Mouse (Mus musculus) cerebellum, adult 11 months (tissue): ENCODE measurements around the gene Gm11985.
A peak's percentile ranks its signal among the peaks of the same experiment; 100 is the strongest.

Experiments used
- DNase-seq: peaks from one replicate; pipeline ENCODE4 v3.0.0; 2022

Gene Gm11985

GRCm38 (mm10) chr11:7152371-7152770 lies 36.0 kb downstream of the Gm11985 start:
- no peak for DNase-seq

- peak; percentile 68 for DNase-seq
Observed at GRCm38 (mm10) chr11:7150511-7150910, 37.9 kb downstream of the Gm11985 start.

GRCm38 (mm10) chr11:7149471-7149870 lies 38.9 kb downstream of the Gm11985 start:
- DNase-seq: no peak

- DNase-seq: no peak
Observed at GRCm38 (mm10) chr11:7147945-7148344, 40.4 kb downstream of the Gm11985 start.

GRCm38 (mm10) chr11:7147536-7147935 lies 40.8 kb downstream of the Gm11985 start:
- DNase-seq: no peak

- DNase-seq: no peak
Observed at GRCm38 (mm10) chr11:7145221-7145620, 43.1 kb downstream of the Gm11985 start.

- no peak for DNase-seq
Observed at GRCm38 (mm10) chr11:7144369-7144768, 44.0 kb downstream of the Gm11985 start.

- DNase-seq: no peak
Observed at GRCm38 (mm10) chr11:7142725-7143124, 45.6 kb downstream of the Gm11985 start.

- DNase-seq: no peak
Observed at GRCm38 (mm10) chr11:7140449-7140848, 47.9 kb downstream of the Gm11985 start.

- DNase-seq: no peak
Observed at GRCm38 (mm10) chr11:7138370-7138769, 50.0 kb downstream of the Gm11985 start.

GRCm38 (mm10) chr11:7136246-7136855 lies 52.0 kb downstream of the Gm11985 start:
- DNase-seq: no peak

GRCm38 (mm10) chr11:7135763-7136162 lies 52.6 kb downstream of the Gm11985 start:
- no peak for DNase-seq

GRCm38 (mm10) chr11:7135301-7135700 lies 53.1 kb downstream of the Gm11985 start:
- DNase-seq: no peak

- no peak for DNase-seq
Observed at GRCm38 (mm10) chr11:7134319-7134718, 54.0 kb downstream of the Gm11985 start.

GRCm38 (mm10) chr11:7133736-7134135 lies 54.6 kb downstream of the Gm11985 start:
- DNase-seq: peak; percentile 4
